Mouse (Mus musculus) stomach, embryonic 14.5 days (tissue): ENCODE results near the gene Il10. TPM values are rescaled to one million over a fixed set of nuclear protein-coding genes. Genes with fewer than 3 reads are reported as not detected.
"Not testable (repeated sequence)": the region's sequence is repeated elsewhere in the genome, so short reads cannot be mapped to it uniquely, and the experiment has no call there.

Source experiments
- ATAC-seq: fragments of 200-750 bp; cut with Nextera tagmentation; 2 replicates; pipeline ENCODE4 v1.8.0; 2017; ENCODE audit warnings: low read depth, moderate TSS enrichment; ENCODE audit not compliant: insufficient number of reproducible peaks, insufficient read depth, low FRiP score
- H3K27ac ChIP-seq: fragments of 300-500 bp; sonication (generic); 2 replicates; pipeline ENCODE4 v1.5.1; 2014; ENCODE audit warnings: mild to moderate bottlenecking, low read length, moderate library complexity, mixed read lengths
- H3K27me3 ChIP-seq: fragments of 300-500 bp; sonication (generic); 2 replicates; pipeline ENCODE4 v1.6.1; 2014; ENCODE audit warnings: low read length, control low read depth, mixed read lengths; ENCODE audit not compliant: control insufficient read depth, insufficient read depth
- H3K36me3 ChIP-seq: fragments of 300-500 bp; sonication (generic); 2 replicates; pipeline ENCODE4 v1.6.1; 2014; ENCODE audit warnings: mild to moderate bottlenecking, control low read depth, low read length, moderate library complexity, mixed read lengths; ENCODE audit not compliant: control insufficient read depth, insufficient read depth
- H3K4me1 ChIP-seq: fragments of 300-500 bp; sonication (generic); 2 replicates; pipeline ENCODE4 v1.6.1; 2014; ENCODE audit warnings: low read length, control low read depth, mixed read lengths; ENCODE audit not compliant: control insufficient read depth, insufficient read depth
- H3K4me2 ChIP-seq: fragments of 300-500 bp; sonication (generic); replicated peaks from 2 replicates; pipeline ENCODE4 v1.6.1; 2014; ENCODE audit warnings: low read depth, low read length, control low read depth
- H3K4me3 ChIP-seq: fragments of 300-500 bp; sonication (generic); 2 replicates; pipeline ENCODE4 v1.5.1; 2014; ENCODE audit warnings: low read depth, low read length, control low read depth
- H3K9ac ChIP-seq: fragments of 300-500 bp; sonication (generic); replicated peaks from 2 replicates; pipeline ENCODE4 v1.6.1; 2014; ENCODE audit warnings: low read depth, mild to moderate bottlenecking, control low read depth, low read length, moderate library complexity, mixed read lengths
- H3K9me3 ChIP-seq: fragments of 300-500 bp; sonication (generic); 2 replicates; pipeline ENCODE4 v1.6.1; 2016; ENCODE audit warnings: low read depth, low read length, control low read depth; ENCODE audit not compliant: control insufficient read depth
- WGBS: fragments of 180-500 bp; shearing (Covaris S2); extraction: QIAGEN DNeasy Blood & Tissue Kit; methylation state at CpG from one replicate; pipeline ENCODE4 v1.1.7; 2014; 5-methylcytosine and 5-hydroxymethylcytosine counted together
- polyA plus RNA-seq: library from polyadenylated mRNA; unstranded; fragments of >200 nt; fragmentation: Nextera tagmentation; extraction: Ambion mirVana; gene quantifications from 2 replicates; pipeline ENCODE4 v1.2.1, GENCODE M21; 2014

Gene Il10
- polyA plus RNA-seq, 1 experiment from 2014 or later: 0.38 TPM

- Histone ChIP-seq H3K9me3 (no peaks in the 10 kb centered on the region), H3K9ac (no peak overlapping the region), H3K4me1 (no peaks in the 10 kb centered on the region), H3K27me3 (no peaks in the 10 kb centered on the region), H3K27ac (no peak overlapping the region), H3K4me2 (no peak overlapping the region), H3K4me3 (no peak overlapping the region), H3K36me3 (no peaks in the 10 kb centered on the region)
- 42% methylated on average over 5 of the region's 5 CpGs for WGBS
- ATAC-seq: no peak
Observed at GRCm38 (mm10) chr1:131022591-131023249, 3.1 kb downstream of the Il10 start.

GRCm38 (mm10) chr1:131023250-131023858, 3.7 kb downstream of the Il10 start:
- not testable (repeated sequence) for H3K9ac ChIP-seq, H3K4me2 ChIP-seq, H3K27me3 ChIP-seq, H3K4me3 ChIP-seq, H3K36me3 ChIP-seq, H3K9me3 ChIP-seq, H3K4me1 ChIP-seq, ATAC-seq, H3K27ac ChIP-seq
- 79% methylated on average over 4 of the region's 4 CpGs for WGBS

GRCm38 (mm10) chr1:131024900-131025842, 5.5 kb downstream of the Il10 start:
- no peak for ATAC-seq
- WGBS: 79% methylated on average over 8 of the region's 8 CpGs
- H3K4me2 ChIP-seq: no peak overlapping the region
- H3K27ac ChIP-seq: no peak overlapping the region
- H3K4me3 ChIP-seq: no peak overlapping the region
- no peak overlapping the region for H3K9ac ChIP-seq
- no peaks in the 10 kb centered on the region for H3K9me3 ChIP-seq
- H3K36me3 ChIP-seq: no peaks in the 10 kb centered on the region
- no peaks in the 10 kb centered on the region for H3K4me1 ChIP-seq
- no peaks in the 10 kb centered on the region for H3K27me3 ChIP-seq

- Histone ChIP-seq H3K4me3 (no peak overlapping the region), H3K9ac (no peak overlapping the region), H3K4me1 (no peaks in the 10 kb centered on the region; the same call in 1 of the 2 replicates), H3K4me2 (no peak overlapping the region), H3K27ac (no peak overlapping the region), H3K36me3 (no peaks in the 10 kb centered on the region), H3K27me3 (no peaks in the 10 kb centered on the region), H3K9me3 (no peaks in the 10 kb centered on the region)
- WGBS: 50% methylated on average over 4 of the region's 4 CpGs
- ATAC-seq: no peak
Observed at GRCm38 (mm10) chr1:131025843-131026190, 6.2 kb downstream of the Il10 start.

- no peak for ATAC-seq
- Histone ChIP-seq H3K36me3 (no peaks in the 10 kb centered on the region), H3K4me1 (no peaks in the 10 kb centered on the region; the same call in 1 of the 2 replicates), H3K4me2 (no peak overlapping the region), H3K27ac (no peak overlapping the region), H3K9me3 (no peaks in the 10 kb centered on the region), H3K9ac (no peak overlapping the region), H3K4me3 (no peak overlapping the region), H3K27me3 (no peaks in the 10 kb centered on the region)
- WGBS: 88% methylated on average over 3 of the region's 3 CpGs
Observed at GRCm38 (mm10) chr1:131029215-131029614, 9.6 kb downstream of the Il10 start.

- 37% methylated on average over 7 of the region's 7 CpGs for WGBS
- no peaks in the 10 kb centered on the region for H3K9me3 ChIP-seq
- no peak overlapping the region for H3K4me2 ChIP-seq
- no peaks in the 10 kb centered on the region for H3K27me3 ChIP-seq
- no peak for ATAC-seq
- H3K4me3 ChIP-seq: no peak overlapping the region
- H3K36me3 ChIP-seq: no peaks in the 10 kb centered on the region
- no peaks in the 10 kb centered on the region; the same call in 1 of the 2 replicates for H3K4me1 ChIP-seq
- no peak overlapping the region for H3K9ac ChIP-seq
- H3K27ac ChIP-seq: no peak overlapping the region
Observed at GRCm38 (mm10) chr1:131030261-131030660, 10.6 kb downstream of the Il10 start.

- Histone ChIP-seq H3K9ac (no peak overlapping the region), H3K4me3 (no peak overlapping the region), H3K4me2 (no peak overlapping the region), H3K36me3 (no peaks in the 10 kb centered on the region), H3K4me1 (no peaks in the 10 kb centered on the region; the same call in 1 of the 2 replicates), H3K9me3 (no peaks in the 10 kb centered on the region), H3K27ac (no peak overlapping the region), H3K27me3 (no peaks in the 10 kb centered on the region)
- no peak for ATAC-seq
- WGBS: 33% methylated on average over 3 of the region's 3 CpGs
Observed at GRCm38 (mm10) chr1:131031267-131031666, 11.6 kb downstream of the Il10 start.

GRCm38 (mm10) chr1:131038001-131038400, 18.4 kb downstream of the Il10 start:
- Histone ChIP-seq H3K27me3 (no peaks in the 10 kb centered on the region), H3K4me3 (no peak overlapping the region), H3K4me2 (no peak overlapping the region), H3K9me3 (peaks cover 8% of the 10 kb centered on the region; the same call in 1 of the 2 replicates), H3K27ac (no peak overlapping the region), H3K4me1 (no peaks in the 10 kb centered on the region), H3K36me3 (no peaks in the 10 kb centered on the region), H3K9ac (no peak overlapping the region)
- no peak for ATAC-seq
- WGBS: 89% methylated on average over 5 of the region's 5 CpGs
